Mouse (Mus musculus) hindbrain, embryonic 16.5 days (tissue): ENCODE data around the gene Tmtc4. TPM values are rescaled to one million over a fixed set of nuclear protein-coding genes. Genes with fewer than 3 reads are reported as not detected.

ENCODE experiments used
- ATAC-seq: fragments of 200-750 bp; cut with Nextera tagmentation; 2 replicates; pipeline ENCODE4 v1.8.0; 2017; ENCODE audit warnings: moderate TSS enrichment, moderate library complexity
- H3K27ac ChIP-seq: fragments of 300-500 bp; sonication (generic); 2 replicates; pipeline ENCODE4 v1.5.1; 2014; ENCODE audit warnings: low read depth, mild to moderate bottlenecking, control low read depth, low read length, moderate library complexity
- H3K27me3 ChIP-seq: fragments of 300-500 bp; sonication (generic); replicated peaks from 2 replicates; pipeline ENCODE4 v1.6.1; 2014; ENCODE audit warnings: low read length; ENCODE audit not compliant: control insufficient read depth, insufficient read depth
- H3K36me3 ChIP-seq: fragments of 300-500 bp; sonication (generic); 2 replicates; pipeline ENCODE4 v1.6.1; 2014; ENCODE audit warnings: mild to moderate bottlenecking, low read length, moderate library complexity, mixed read lengths; ENCODE audit not compliant: control insufficient read depth, insufficient read depth
- H3K4me1 ChIP-seq: fragments of 300-500 bp; sonication (generic); 2 replicates; pipeline ENCODE4 v1.6.1; 2014; ENCODE audit warnings: low read depth, low read length; ENCODE audit not compliant: control insufficient read depth, insufficient read depth
- H3K4me2 ChIP-seq: fragments of 300-500 bp; sonication (generic); 2 replicates; pipeline ENCODE4 v1.6.1; 2014; ENCODE audit warnings: mild to moderate bottlenecking, low read length, control low read depth, moderate library complexity
- H3K4me3 ChIP-seq: fragments of 300-500 bp; sonication (generic); 2 replicates; pipeline ENCODE4 v1.5.1; 2014; ENCODE audit warnings: mild to moderate bottlenecking, low read length, control low read depth, moderate library complexity
- H3K9ac ChIP-seq: fragments of 300-500 bp; sonication (generic); 2 replicates; pipeline ENCODE4 v1.6.1; 2014; ENCODE audit warnings: low read depth, mild to moderate bottlenecking, control low read depth, low read length, moderate library complexity
- H3K9me3 ChIP-seq: fragments of 300-500 bp; sonication (generic); 2 replicates; pipeline ENCODE4 v1.6.1; 2014; ENCODE audit warnings: mild to moderate bottlenecking, low read length, moderate library complexity; ENCODE audit not compliant: control insufficient read depth
- WGBS: fragments of 180-500 bp; shearing (Covaris S2); extraction: QIAGEN DNeasy Blood & Tissue Kit; methylation state at CpG from one replicate; pipeline ENCODE4 v1.1.7; 2014; 5-methylcytosine and 5-hydroxymethylcytosine counted together
- polyA plus RNA-seq: library from polyadenylated mRNA; unstranded; fragments of >200 nt; fragmentation: Nextera tagmentation; extraction: Ambion mirVana; gene quantifications from 2 replicates; pipeline ENCODE4 v1.2.1, GENCODE M21; 2015

Gene Tmtc4
- polyA plus RNA-seq, 1 experiment from 2014 or later: 47.1 TPM

GRCm38 (mm10) chr14:122883410-122883806 lies 100.4 kb downstream of the Tmtc4 start:
- H3K9me3 ChIP-seq: no peaks in the 10 kb centered on the region
- 0 out of 2 replicates have a peak, but pooled peaks have one; percentile 1 for ATAC-seq
- H3K4me3 ChIP-seq: no peak overlapping the region
- no peak overlapping the region for H3K9ac ChIP-seq
- peak overlapping the region; percentile 63; the same call in 1 of the 2 replicates for H3K27ac ChIP-seq
- peaks cover 20% of the 10 kb centered on the region for H3K4me1 ChIP-seq
- no peak overlapping the region for H3K4me2 ChIP-seq
- WGBS: 59% methylated on average over 4 of the region's 4 CpGs
- H3K27me3 ChIP-seq: no peaks in the 10 kb centered on the region
- H3K36me3 ChIP-seq: no peaks in the 10 kb centered on the region

- Histone ChIP-seq H3K9ac (no peak overlapping the region), H3K36me3 (no peaks in the 10 kb centered on the region), H3K4me2 (no peak overlapping the region), H3K27ac (peak overlapping the region; percentile 63), H3K27me3 (no peaks in the 10 kb centered on the region), H3K4me1 (peaks cover 20% of the 10 kb centered on the region), H3K9me3 (no peaks in the 10 kb centered on the region), H3K4me3 (no peak overlapping the region)
- ATAC-seq: peak; percentile 50
- 40% methylated on average over 7 of the region's 7 CpGs for WGBS
Observed at GRCm38 (mm10) chr14:122882795-122883409, 100.9 kb downstream of the Tmtc4 start.

DNA sequence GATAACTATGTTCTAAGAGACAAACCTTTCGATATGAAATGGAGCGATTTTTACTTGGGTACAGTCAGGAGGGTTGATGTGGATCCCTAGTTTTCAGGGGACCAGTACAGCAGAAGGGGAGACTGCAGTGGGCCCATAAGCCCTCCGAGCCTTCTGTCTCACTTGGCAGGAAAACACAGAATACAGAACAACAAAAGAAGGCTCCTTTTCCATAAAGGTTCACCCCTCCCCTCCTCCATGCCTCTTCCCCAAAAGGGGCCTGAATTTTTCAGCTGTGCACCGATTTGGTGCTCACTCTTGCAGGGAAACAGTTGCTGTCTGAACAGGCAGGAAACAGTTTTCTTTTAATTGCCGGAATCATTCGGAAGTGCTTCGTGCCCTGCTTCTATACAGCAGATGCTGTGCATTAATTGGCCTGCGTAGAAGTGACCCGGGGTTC lies 101.6 kb downstream of the Tmtc4 start:
- peak overlapping the region; percentile 48 for H3K27ac ChIP-seq
- no peak overlapping the region for H3K4me2 ChIP-seq
- WGBS: 34% methylated on average over 9 of the region's 9 CpGs
- H3K9ac ChIP-seq: no peak overlapping the region; the same call in 1 of the 2 replicates
- H3K4me1 ChIP-seq: peaks cover 20% of the 10 kb centered on the region
- no peaks in the 10 kb centered on the region for H3K27me3 ChIP-seq
- peak; percentile 44 for ATAC-seq
- H3K36me3 ChIP-seq: no peaks in the 10 kb centered on the region
- no peaks in the 10 kb centered on the region for H3K9me3 ChIP-seq
- H3K4me3 ChIP-seq: no peak overlapping the region

DNA sequence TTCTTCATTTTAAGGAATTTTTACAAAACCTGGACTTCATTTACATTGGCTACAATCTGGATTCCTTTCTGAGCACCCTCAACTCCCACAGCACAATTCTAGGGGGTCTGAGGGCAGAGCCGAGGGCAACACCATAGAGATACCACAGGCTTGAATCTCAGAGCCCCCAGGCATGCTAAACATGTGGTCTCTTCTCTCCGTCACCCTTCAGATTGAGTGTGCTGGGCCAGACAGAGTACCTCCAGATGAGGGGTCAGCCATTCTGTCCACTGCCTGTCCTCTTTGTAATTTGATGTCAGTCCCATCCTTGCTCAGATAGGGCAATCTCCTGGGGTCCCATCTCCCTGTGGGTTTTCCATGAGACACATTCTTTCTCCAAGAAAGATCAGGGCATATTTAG lies 102.1 kb downstream of the Tmtc4 start:
- ATAC-seq: no peak
- H3K9ac ChIP-seq: no peak overlapping the region
- peak overlapping the region; percentile 48 for H3K27ac ChIP-seq
- no peaks in the 10 kb centered on the region for H3K9me3 ChIP-seq
- H3K4me1 ChIP-seq: peaks cover 20% of the 10 kb centered on the region
- 53% methylated on average over 2 of the region's 2 CpGs for WGBS
- no peak overlapping the region for H3K4me3 ChIP-seq
- H3K4me2 ChIP-seq: no peak overlapping the region
- no peaks in the 10 kb centered on the region for H3K27me3 ChIP-seq
- no peaks in the 10 kb centered on the region for H3K36me3 ChIP-seq

DNA sequence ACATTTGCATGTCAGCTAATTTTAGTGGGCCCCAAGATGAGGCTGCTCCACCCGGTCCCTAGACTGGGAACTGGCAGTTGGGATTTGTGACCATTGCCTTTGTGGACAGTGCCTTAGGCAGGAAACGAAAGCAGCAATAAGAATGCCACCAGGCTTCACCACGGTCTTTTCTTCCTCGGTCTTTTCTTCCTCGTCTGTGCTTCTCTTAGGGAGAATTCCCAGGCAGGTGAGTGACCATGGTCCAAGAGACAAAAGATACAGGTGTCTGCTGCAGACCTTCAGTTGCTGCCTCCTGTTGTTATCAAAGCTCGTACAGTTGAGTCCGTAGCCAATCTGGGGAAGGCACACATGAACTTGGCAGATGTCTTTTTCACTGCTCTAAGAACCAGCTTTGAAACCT lies 103.5 kb downstream of the Tmtc4 start:
- H3K27me3 ChIP-seq: no peaks in the 10 kb centered on the region
- no peak overlapping the region for H3K9ac ChIP-seq
- H3K27ac ChIP-seq: no peak overlapping the region
- H3K9me3 ChIP-seq: no peaks in the 10 kb centered on the region
- no peak for ATAC-seq
- 74% methylated on average over 7 of the region's 7 CpGs for WGBS
- no peak overlapping the region for H3K4me3 ChIP-seq
- H3K4me2 ChIP-seq: no peak overlapping the region
- peaks cover 24% of the 10 kb centered on the region for H3K4me1 ChIP-seq
- no peaks in the 10 kb centered on the region for H3K36me3 ChIP-seq

GRCm38 (mm10) chr14:122877787-122878186 lies 106.0 kb downstream of the Tmtc4 start:
- no peaks in the 10 kb centered on the region for H3K36me3 ChIP-seq
- H3K4me3 ChIP-seq: no peak overlapping the region
- peaks cover 12% of the 10 kb centered on the region for H3K4me1 ChIP-seq
- H3K27ac ChIP-seq: no peak overlapping the region
- no peak overlapping the region for H3K4me2 ChIP-seq
- H3K9ac ChIP-seq: no peak overlapping the region
- no peaks in the 10 kb centered on the region for H3K27me3 ChIP-seq
- 85% methylated on average over 3 of the region's 3 CpGs for WGBS
- no peak for ATAC-seq
- H3K9me3 ChIP-seq: no peaks in the 10 kb centered on the region

DNA sequence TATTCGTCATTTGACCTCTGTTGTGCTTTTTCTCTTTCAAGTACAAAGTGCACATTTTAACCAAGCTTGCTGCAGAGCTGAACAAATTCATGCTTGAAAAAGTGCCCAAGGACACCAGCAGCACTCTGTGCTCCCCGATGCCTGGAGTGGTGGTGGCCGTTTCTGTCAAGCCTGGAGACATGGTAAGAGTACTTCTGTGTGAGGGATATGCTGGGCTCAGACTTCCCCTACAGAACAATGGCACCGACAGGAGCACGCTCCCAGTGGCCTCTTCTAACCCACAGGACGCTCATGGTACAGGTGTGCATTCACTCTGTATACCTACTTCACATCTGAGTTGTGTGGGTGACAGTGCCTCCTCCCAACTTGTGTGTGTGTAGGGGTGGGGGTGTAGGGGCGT lies 107.1 kb downstream of the Tmtc4 start:
- no peaks in the 10 kb centered on the region for H3K36me3 ChIP-seq
- 0 out of 2 replicates have a peak, but pooled peaks have one; percentile 24 for ATAC-seq
- 53% methylated on average over 7 of the region's 7 CpGs for WGBS
- peaks cover 11% of the 10 kb centered on the region for H3K4me1 ChIP-seq
- no peak overlapping the region; the same call in 1 of the 2 replicates for H3K4me2 ChIP-seq
- no peak overlapping the region for H3K4me3 ChIP-seq
- H3K27me3 ChIP-seq: no peaks in the 10 kb centered on the region
- H3K9me3 ChIP-seq: no peaks in the 10 kb centered on the region
- H3K27ac ChIP-seq: no peak overlapping the region
- H3K9ac ChIP-seq: peak overlapping the region; percentile 15; the same call in 1 of the 2 replicates

DNA sequence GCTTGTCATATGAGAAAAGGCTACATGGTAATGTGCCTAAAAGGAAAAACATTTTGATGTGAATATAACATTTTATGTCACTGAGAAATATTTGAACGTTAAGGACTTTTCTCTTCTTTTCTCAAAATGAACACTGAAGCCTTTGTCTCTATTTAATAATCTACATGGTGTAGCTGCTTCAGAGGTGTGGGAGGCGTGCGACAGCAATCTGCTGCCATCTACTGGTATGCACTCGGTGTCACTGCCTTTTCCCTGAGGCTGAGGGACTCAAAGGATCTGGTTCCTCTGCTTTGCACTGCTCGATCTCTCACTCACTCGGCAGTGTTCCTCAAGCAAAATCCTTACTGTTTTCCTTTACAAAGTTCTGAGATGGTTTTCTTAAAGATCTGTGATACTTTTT lies 107.7 kb downstream of the Tmtc4 start:
- H3K36me3 ChIP-seq: no peaks in the 10 kb centered on the region
- peak; percentile 95 for ATAC-seq
- no peak overlapping the region for H3K4me2 ChIP-seq
- H3K4me1 ChIP-seq: peaks cover 11% of the 10 kb centered on the region
- H3K27ac ChIP-seq: peak overlapping the region; percentile 32; the same call in 1 of the 2 replicates
- 0% methylated on average over 6 of the region's 6 CpGs for WGBS
- H3K4me3 ChIP-seq: no peak overlapping the region
- H3K9me3 ChIP-seq: no peaks in the 10 kb centered on the region
- H3K27me3 ChIP-seq: no peaks in the 10 kb centered on the region
- no peak overlapping the region for H3K9ac ChIP-seq

DNA sequence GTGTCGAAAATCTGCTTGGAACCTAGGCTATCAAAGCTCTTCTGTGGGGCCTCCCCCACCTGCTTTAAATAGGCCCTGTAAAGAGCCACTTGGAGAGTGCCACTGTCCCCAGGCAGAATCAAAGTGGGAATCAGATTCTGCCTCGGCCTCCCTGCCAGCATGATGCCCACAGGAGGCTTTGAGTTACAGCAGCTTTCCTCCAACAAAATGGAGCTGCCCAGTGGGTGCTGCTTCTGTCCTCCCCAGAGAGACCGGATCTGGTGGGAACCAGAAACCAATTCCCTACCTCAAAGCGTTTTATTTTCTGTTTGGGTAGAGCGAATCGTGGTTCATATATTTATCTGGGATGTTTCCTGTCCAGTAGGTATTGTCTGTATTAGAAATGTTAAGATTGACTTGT lies 108.2 kb downstream of the Tmtc4 start:
- Histone ChIP-seq H3K4me2 (no peak overlapping the region), H3K27me3 (no peaks in the 10 kb centered on the region), H3K9me3 (no peaks in the 10 kb centered on the region), H3K27ac (peak overlapping the region; percentile 32), H3K9ac (0 out of 2 replicates have a peak overlapping the region, but pooled peaks have one; percentile 5), H3K4me1 (peaks cover 11% of the 10 kb centered on the region), H3K36me3 (no peaks in the 10 kb centered on the region), H3K4me3 (no peak overlapping the region)
- 32% methylated on average over 6 of the region's 6 CpGs for WGBS
- no peak for ATAC-seq
